Mouse (Mus musculus) liver, postnatal 0 days (tissue): ENCODE data around the gene Qpctl.

Experiments
- CTCF ChIP-seq: sonication (generic); IDR thresholded peaks from 2 replicates; pipeline ENCODE4 v1.5.1; 2016; ENCODE audit warnings: antibody characterized with exemption, low read depth
- EP300 ChIP-seq: IDR thresholded peaks from 2 replicates; pipeline ENCODE4 v1.6.1; 2016; ENCODE audit warnings: antibody characterized with exemption, low read depth, mild to moderate bottlenecking

- 0 out of 2 replicates have a peak, but pooled peaks have one; percentile 6 for TF ChIP-seq CTCF
- TF ChIP-seq EP300, result no peak
These were observed 31.9 kb upstream of the Qpctl start for GRCm38 (mm10) chr7:19180862-19181429.
